Mouse (Mus musculus) natural killer cell, adult 2 months (primary cell): ENCODE measurements at regions not wholly inside any gene's neighbourhood (a gene's known extent, or its start where the extent isn't known, plus 50 kb on each side); places are given as distances from the start of the nearest gene placed in this dataset.

ENCODE experiments used
- DNase-seq, 2 experiments: peaks; one replicate each; pipeline ENCODE4 v3.0.0; 2022; ENCODE audit warnings: low spot score in 2 of 2

- no peak for DNase-seq
Observed at GRCm38 (mm10) chr10:66796296-66796695, 299.6 kb upstream of the Jmjd1c start.

- DNase-seq: no peak
Observed at GRCm38 (mm10) chr10:66802691-66803090, 293.2 kb upstream of the Jmjd1c start.

GRCm38 (mm10) chr10:66807261-66807968, 288.5 kb upstream of the Jmjd1c start:
- peak; percentile 4 to 35 for DNase-seq

- DNase-seq: no peak
Observed at GRCm38 (mm10) chr10:66812515-66813260, 283.2 kb upstream of the Jmjd1c start.

GRCm38 (mm10) chr10:66813850-66814564, 281.9 kb upstream of the Jmjd1c start:
- DNase-seq: no peak

- peak; percentile 17 to 51 for DNase-seq
Observed at GRCm38 (mm10) chr10:66814565-66815201, 281.2 kb upstream of the Jmjd1c start.

GRCm38 (mm10) chr10:66815951-66816350, 280.0 kb upstream of the Jmjd1c start:
- DNase-seq: no peak

- no peak for DNase-seq
Observed at GRCm38 (mm10) chr10:66816776-66817175, 279.1 kb upstream of the Jmjd1c start.

GRCm38 (mm10) chr10:66817876-66818275, 278.0 kb upstream of the Jmjd1c start:
- DNase-seq: no peak

GRCm38 (mm10) chr10:66819517-66819916, 276.4 kb upstream of the Jmjd1c start:
- no peak for DNase-seq

GRCm38 (mm10) chr10:66825737-66826136, 270.2 kb upstream of the Jmjd1c start:
- no peak for DNase-seq

- no peak for DNase-seq
Observed at GRCm38 (mm10) chr10:66826327-66826726, 269.6 kb upstream of the Jmjd1c start.

GRCm38 (mm10) chr10:66834974-66835373, 261.0 kb upstream of the Jmjd1c start:
- DNase-seq: no peak

GRCm38 (mm10) chr10:66839058-66839457, 256.9 kb upstream of the Jmjd1c start:
- DNase-seq: no peak

- DNase-seq: no peak
Observed at GRCm38 (mm10) chr10:66843258-66843657, 252.7 kb upstream of the Jmjd1c start.

GRCm38 (mm10) chr10:66848778-66849177, 247.1 kb upstream of the Jmjd1c start:
- DNase-seq: no peak

GRCm38 (mm10) chr10:66849681-66850080, 246.2 kb upstream of the Jmjd1c start:
- DNase-seq: no peak

- DNase-seq: no peak
Observed at GRCm38 (mm10) chr10:66850972-66851478, 244.9 kb upstream of the Jmjd1c start.

GRCm38 (mm10) chr10:66851841-66852240, 244.1 kb upstream of the Jmjd1c start:
- no peak for DNase-seq

GRCm38 (mm10) chr10:66852708-66853107, 243.2 kb upstream of the Jmjd1c start:
- DNase-seq: peak; percentile 16 to 24

GRCm38 (mm10) chr10:66853258-66853657, 242.7 kb upstream of the Jmjd1c start:
- peak; percentile 74 to 82 for DNase-seq

- no peak for DNase-seq
Observed at GRCm38 (mm10) chr10:66854895-66855294, 241.0 kb upstream of the Jmjd1c start.
